Mouse (Mus musculus) C2C12 (cell line): ENCODE measurements around the gene 2900026A02Rik. TPM values are rescaled to one million over a fixed set of nuclear protein-coding genes. Genes with fewer than 3 reads are reported as not detected.

Experiments
- H3K27me3 ChIP-seq: one replicate; pipeline ENCODE4 v1.6.1; 2011; ENCODE audit not compliant: control insufficient read depth, insufficient read depth, insufficient read length
- H3K36me3 ChIP-seq: one replicate; pipeline ENCODE4 v1.6.1; 2011; ENCODE audit not compliant: control insufficient read depth, insufficient read depth
- H3K4me3 ChIP-seq: one replicate; pipeline ENCODE4 v1.5.1; 2011; ENCODE audit warnings: mild to moderate bottlenecking, control low read depth; ENCODE audit not compliant: poor library complexity, insufficient read depth, severe bottlenecking
- H3K79me2 ChIP-seq: one replicate; pipeline ENCODE4 v1.6.1; 2011; ENCODE audit not compliant: control insufficient read depth, insufficient read depth
- H3K79me3 ChIP-seq: one replicate; pipeline ENCODE4 v1.6.1; 2011; ENCODE audit warnings: low read depth, control low read depth
- H3ac ChIP-seq: one replicate; pipeline ENCODE3; 2011; ENCODE audit warnings: low read depth; ENCODE audit not compliant: control insufficient read depth, insufficient read length
- CEBPB ChIP-seq: IDR thresholded peaks from one replicate; pipeline ENCODE4 v1.6.1; 2011; ENCODE audit warnings: low read depth, mild to moderate bottlenecking, control low read depth, moderate library complexity
- CTCF ChIP-seq: IDR thresholded peaks from one replicate; pipeline ENCODE4 v1.5.1; 2011; ENCODE audit not compliant: control insufficient read depth, insufficient read depth, insufficient read length
- FOSL1 ChIP-seq: IDR thresholded peaks from one replicate; pipeline ENCODE4 v1.8.0; 2011; ENCODE audit warnings: mild to moderate bottlenecking, low read length; ENCODE audit not compliant: poor library complexity, insufficient read depth, severe bottlenecking
- MAX ChIP-seq: IDR thresholded peaks from one replicate; pipeline ENCODE4 v1.6.1; 2011; ENCODE audit warnings: mild to moderate bottlenecking, control low read depth
- MYOD1 ChIP-seq: IDR thresholded peaks from one replicate; pipeline ENCODE4 v1.6.1; 2011; ENCODE audit warnings: low read depth; ENCODE audit not compliant: control insufficient read depth, insufficient read length
- MYOG ChIP-seq: IDR thresholded peaks from one replicate; pipeline ENCODE4 v1.6.1; 2011; ENCODE audit not compliant: control insufficient read depth, insufficient read length; ENCODE audit errors: extremely low read depth
- USF1 ChIP-seq: IDR thresholded peaks from one replicate; pipeline ENCODE4 v1.6.1; 2011; ENCODE audit warnings: low read depth, mild to moderate bottlenecking, control low read depth, moderate library complexity
- polyA plus RNA-seq: library from polyadenylated mRNA; unstranded; fragments of >200 nt; fragmentation: generic; extraction: Trizol; gene quantifications from one replicate; pipeline ENCODE4 v1.2.1, GENCODE M21; 2012; ENCODE audit warnings: missing spikeins

Gene 2900026A02Rik
- polyA plus RNA-seq, 1 experiment, result 8.4 TPM

DNA sequence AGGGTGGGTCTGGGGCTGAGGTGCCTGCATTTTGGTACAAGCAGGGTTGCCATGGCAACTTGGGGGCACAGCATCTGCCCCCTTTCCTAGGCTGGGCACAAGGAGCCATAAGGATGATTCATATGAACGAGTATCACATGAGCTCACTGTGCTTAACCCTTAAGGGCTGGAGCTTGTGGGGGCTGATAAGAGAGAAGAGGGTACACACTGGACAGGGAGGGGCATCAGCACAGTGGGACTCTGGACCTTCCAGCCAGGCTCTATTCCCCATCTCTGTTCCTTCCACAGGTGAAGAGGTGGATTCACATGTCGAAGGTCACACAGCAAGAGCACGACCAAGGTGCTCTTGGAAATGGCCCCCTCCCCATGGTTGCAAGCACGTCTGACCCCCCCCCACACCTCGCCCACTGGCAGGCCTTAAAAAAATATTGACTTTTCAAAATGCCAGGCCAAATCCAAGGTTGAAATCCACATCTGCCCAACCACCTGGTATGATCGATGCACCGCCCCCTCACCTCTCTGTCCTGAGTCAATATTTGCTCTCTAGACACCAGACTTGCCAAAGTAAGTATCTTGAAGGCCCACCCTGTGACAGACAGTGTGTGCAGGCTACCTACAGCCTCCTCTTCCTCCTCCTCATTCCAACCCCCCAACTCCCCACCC is 81.8 kb downstream of the 2900026A02Rik start:
- H3K79me2 ChIP-seq, result no peaks in the 10 kb centered on the region

DNA sequence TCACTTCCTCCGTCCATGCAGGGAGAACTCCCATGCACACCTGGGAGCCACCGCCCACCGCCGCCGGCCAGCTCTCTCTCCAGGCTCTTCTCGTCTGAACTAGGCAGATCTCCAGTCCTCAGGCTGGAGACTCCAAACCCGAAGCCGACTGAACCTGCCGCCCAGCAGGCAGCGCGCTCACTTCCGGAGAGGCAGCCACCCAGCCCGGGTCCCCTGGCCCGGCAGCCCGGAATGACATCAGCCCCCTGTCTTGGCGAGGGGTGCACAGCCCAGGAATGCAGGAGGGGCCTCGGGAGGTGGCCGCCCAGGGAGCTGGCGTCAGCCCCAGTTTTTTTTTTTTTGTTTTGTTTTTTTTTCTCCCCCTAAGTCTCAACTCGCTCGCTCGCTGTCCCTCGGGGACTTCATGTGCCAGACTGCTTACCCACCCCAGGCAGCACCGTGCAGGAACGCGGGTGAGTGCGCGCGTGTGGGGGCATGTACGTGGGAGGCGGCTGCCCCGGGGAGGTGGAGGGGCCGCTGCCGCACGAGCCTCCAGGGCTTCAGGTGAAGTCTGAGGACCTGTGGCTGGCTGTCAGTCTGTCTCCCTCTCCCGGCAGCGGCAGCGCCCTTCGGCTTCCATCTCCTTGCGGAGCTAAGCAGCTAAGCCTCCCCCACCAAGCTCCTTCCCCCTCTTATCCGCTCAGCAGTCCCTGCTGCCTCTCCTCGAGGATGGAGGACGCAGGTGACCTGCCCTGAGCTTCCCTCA is 82.5 kb downstream of the 2900026A02Rik start:
- TF ChIP-seq USF1, result no peak
- TF ChIP-seq CEBPB, result no peak
- TF ChIP-seq MAX, result no peak
- no peak for TF ChIP-seq MYOD1
- no peak for TF ChIP-seq FOSL1
- no peak for TF ChIP-seq MYOG
- TF ChIP-seq CTCF, result no peak

More for the DNA sequence above, 81.8 kb downstream of the 2900026A02Rik start:
- no peak for TF ChIP-seq MAX
- no peak for TF ChIP-seq USF1
- TF ChIP-seq FOSL1, result no peak
- Histone ChIP-seq H3K27me3 (no peaks in the 10 kb centered on the region), H3K36me3 (no peaks in the 10 kb centered on the region), H3K4me3 (no peak overlapping the region), H3K79me3 (no peaks in the 10 kb centered on the region), H3ac (no peak overlapping the region)

DNA sequence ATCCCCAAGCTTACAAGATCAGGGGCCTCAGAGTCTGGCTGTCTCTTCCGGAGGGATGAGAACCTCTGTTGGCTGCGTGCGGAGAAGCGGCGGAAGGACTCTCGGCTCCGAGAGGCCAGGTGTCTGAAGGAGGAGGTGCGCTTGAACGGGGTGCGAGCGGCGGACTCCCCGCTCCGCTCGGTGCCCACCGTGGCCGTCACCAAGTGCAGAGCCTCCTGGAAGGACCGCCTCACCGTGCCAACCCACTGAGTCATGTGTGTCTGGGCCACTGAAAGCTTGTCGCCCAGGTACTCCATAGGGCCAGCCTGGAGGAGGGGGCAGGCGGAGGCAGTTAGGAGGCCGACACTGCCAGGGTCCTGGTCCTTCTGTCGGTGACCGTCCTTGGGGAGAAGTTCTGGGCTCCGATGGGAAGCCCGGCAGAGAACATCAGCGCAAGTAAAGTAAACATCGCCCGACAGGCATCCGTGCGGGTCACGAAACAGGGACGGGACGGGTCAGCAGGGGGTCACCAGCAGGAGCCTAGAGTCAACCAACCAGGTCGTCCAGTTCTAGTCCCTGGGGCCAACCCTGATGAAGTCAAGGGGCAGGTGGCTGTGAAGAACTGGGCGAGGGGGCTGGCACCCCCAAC is 83.2 kb downstream of the 2900026A02Rik start:
- no peaks in the 10 kb centered on the region for H3K27me3 ChIP-seq
- no peaks in the 10 kb centered on the region for H3K36me3 ChIP-seq
- no peaks in the 10 kb centered on the region for H3K79me2 ChIP-seq
- no peak overlapping the region for H3ac ChIP-seq
- no peaks in the 10 kb centered on the region for H3K79me3 ChIP-seq
- no peak for TF ChIP-seq CTCF
- no peak for TF ChIP-seq MYOD1
- no peak for TF ChIP-seq MAX
- no peak for TF ChIP-seq USF1
- TF ChIP-seq CEBPB, result no peak
- TF ChIP-seq MYOG, result no peak
- no peak for TF ChIP-seq FOSL1
- no peak overlapping the region for H3K4me3 ChIP-seq

More for the DNA sequence above, 82.5 kb downstream of the 2900026A02Rik start:
- Histone ChIP-seq H3K36me3 (no peaks in the 10 kb centered on the region), H3K79me3 (no peaks in the 10 kb centered on the region), H3K27me3 (no peaks in the 10 kb centered on the region), H3K79me2 (no peaks in the 10 kb centered on the region), H3ac (peak overlapping the region; percentile 48), H3K4me3 (no peak overlapping the region)

DNA sequence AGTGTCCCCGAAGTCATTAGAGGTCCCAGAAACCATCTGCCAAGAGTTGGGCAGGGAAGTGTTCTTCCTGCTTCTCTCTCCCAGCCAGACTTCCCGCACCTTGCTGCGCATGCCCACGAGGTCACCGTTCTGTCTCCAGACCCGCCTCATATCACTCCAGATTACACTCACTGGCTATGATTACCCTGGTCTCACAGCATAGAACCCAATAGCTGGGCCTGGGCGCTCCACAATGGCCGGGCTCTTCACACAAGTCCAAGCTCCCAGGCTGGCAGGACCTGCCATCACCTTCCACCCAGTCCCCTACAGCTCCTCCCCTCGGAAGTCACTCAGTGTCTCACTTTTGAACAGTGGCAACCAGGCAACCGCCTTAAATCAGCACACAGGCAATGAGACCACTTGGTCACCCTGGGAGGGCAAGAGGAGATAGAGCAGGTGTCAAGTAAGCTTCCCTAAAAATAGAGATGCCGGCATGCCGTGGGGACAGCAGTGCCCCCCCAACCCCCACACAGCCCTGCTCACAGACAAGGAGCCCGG is 84.0 kb downstream of the 2900026A02Rik start:
- no peak overlapping the region for H3ac ChIP-seq
- H3K36me3 ChIP-seq, result no peaks in the 10 kb centered on the region
- H3K4me3 ChIP-seq, result no peak overlapping the region
- no peaks in the 10 kb centered on the region for H3K79me3 ChIP-seq
- no peaks in the 10 kb centered on the region for H3K79me2 ChIP-seq
- H3K27me3 ChIP-seq, result no peaks in the 10 kb centered on the region
- no peak for TF ChIP-seq FOSL1

DNA sequence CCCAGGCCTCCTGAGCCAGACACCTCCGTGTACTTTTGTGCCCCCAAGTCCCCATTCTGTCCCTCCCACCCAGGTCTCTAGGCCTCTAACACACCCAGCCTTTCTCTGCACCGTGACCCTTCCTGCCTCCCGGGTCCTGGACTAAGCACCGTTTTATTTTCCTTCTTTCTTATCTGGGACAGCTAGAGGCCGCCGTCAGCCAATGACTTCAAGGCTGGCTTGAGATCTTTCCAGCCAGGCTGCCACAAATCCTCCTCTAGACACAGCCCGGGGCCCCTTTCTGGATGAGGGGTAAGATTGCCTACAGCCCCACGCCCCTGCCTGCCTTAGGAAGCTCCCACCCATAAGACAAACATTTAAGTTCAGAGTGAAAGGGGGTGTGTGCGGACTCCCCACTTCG is 85.5 kb downstream of the 2900026A02Rik start:
- Histone ChIP-seq H3K27me3 (no peaks in the 10 kb centered on the region), H3K4me3 (no peak overlapping the region), H3K79me2 (no peaks in the 10 kb centered on the region), H3K79me3 (no peaks in the 10 kb centered on the region), H3K36me3 (no peaks in the 10 kb centered on the region), H3ac (no peak overlapping the region)
- no peak for TF ChIP-seq CEBPB
- no peak for TF ChIP-seq MAX
- no peak for TF ChIP-seq USF1
- TF ChIP-seq MYOD1, result no peak
- no peak for TF ChIP-seq MYOG
- no peak for TF ChIP-seq FOSL1
- no peak for TF ChIP-seq CTCF
